ENCODE assay signal across 7 mouse cellular contexts in the genomic region with DNA sequence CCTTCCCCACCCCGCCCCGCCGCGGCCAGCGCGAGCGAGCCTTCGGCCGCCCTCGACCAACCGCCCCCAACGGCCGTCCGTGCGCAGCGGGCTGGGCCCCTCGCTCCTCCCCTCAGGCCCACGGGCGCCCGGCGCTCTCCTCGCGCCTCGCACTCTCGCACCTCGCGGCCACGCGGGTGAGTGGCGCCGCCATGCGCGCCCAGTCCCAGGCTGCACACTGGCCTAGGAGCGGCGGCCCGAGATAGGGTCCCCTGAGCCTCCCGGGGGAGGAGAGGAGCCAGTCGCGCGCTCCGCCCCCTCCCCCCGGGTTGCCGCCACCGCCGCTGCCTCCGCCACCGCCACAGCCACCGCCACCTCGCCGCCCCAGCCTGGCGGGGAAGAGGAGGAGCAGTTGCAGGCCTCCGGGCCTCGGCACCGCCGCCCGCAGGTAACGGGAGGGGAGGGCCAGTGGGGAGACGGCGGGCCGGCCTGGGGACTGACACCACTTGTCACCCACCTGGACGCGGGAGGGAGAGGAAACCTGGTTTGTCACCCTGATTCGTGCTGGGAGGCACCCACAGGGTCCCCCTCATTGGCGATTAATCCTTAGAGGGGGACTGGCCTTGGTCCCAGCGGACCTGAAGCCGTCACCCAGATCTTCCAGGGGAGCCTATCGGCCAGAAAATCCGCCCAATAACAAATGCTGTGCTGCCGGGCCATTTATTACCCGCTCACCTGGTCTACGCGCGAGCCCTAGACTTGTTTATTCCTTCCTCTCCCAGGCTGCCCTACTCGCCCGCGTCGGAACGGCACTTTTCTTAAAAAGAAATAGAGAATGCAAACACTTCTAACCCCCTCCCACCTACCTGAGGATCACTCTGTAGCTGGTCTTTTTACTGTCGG. TPM values are rescaled to one million over a fixed set of nuclear protein-coding genes. Genes with fewer than 3 reads are reported as not detected.
DNase-seq lines count a peak whose midpoint lies in the region; ATAC-seq and TF ChIP-seq lines count a peak whose summit lies in the region.

TSS of gene Zbtb44 (plus strand) at position 113 of the 882 bp plus-strand sequence.

- peak within 1 kb of the TSS; percentile 89 for H3K9ac ChIP-seq in heart, postnatal 0 days (replicated peaks; ENCODE audit: low read depth, low read length)

- TF ChIP-seq EP300 in heart, postnatal 0 days (IDR thresholded peaks at IDR 0.05; ENCODE audit: low read depth), result 0 out of 2 replicates have a peak, but pooled peaks have one; percentile 28

- H3K4me2 ChIP-seq in heart, postnatal 0 days (ENCODE audit: low read depth, low read length), result peak within 1 kb of the TSS; percentile 81

- WGBS in heart, postnatal 0 days, result under 1% methylated on average over 52 of the region's 79 CpGs

- no peak for TF ChIP-seq CTCF in G1E (IDR thresholded peaks at IDR 0.05; ENCODE audit: low read depth, low read length)
- no peak for TF ChIP-seq CTCF in heart, postnatal 0 days (IDR thresholded peaks at IDR 0.05; ENCODE audit: low read depth)

- H3K4me3 ChIP-seq in G1E (ENCODE audit: low read depth, low read length), result peak within 1 kb of the TSS; percentile 96
- peak within 1 kb of the TSS; percentile 86 for H3K4me3 ChIP-seq in heart, postnatal 0 days (ENCODE audit: low read depth, low read length)

- H3K27me3 ChIP-seq in G1E (ENCODE audit: insufficient read depth, low read length), result 0 out of 2 replicates have a peak, but pooled peaks cover under 1% of the 10 kb centered on the region
- no peaks in the 10 kb centered on the region for H3K27me3 ChIP-seq in heart, postnatal 0 days (ENCODE audit: control insufficient read depth, insufficient read depth, low read length)

- H3K36me3 ChIP-seq in G1E (replicated peaks), result peaks cover 14% of the 10 kb centered on the region
- no peaks in the 10 kb centered on the region for H3K36me3 ChIP-seq in heart, postnatal 0 days (replicated peaks; ENCODE audit: control insufficient read depth, insufficient read depth, low read length)

- DNase-seq in G1E (ENCODE audit: low spot score), result peak; percentile 71
- DNase-seq in adrenal gland, postnatal 25 days, result peak; percentile 77
- peak; percentile 23 for DNase-seq in heart, postnatal 0 days (ENCODE audit: low spot score)
- peak in 1 of 2 experiments; percentile 55 for DNase-seq in layer of hippocampus, postnatal 14 days (ENCODE audit: low spot score in 2 of 2)
- DNase-seq in lung, postnatal 14 days, result peak; percentile 30
- peak; percentile 75 for DNase-seq in right cerebral cortex, postnatal 25 days

- H3K27ac ChIP-seq in heart, postnatal 0 days (ENCODE audit: low read depth), result peak within 1 kb of the TSS; percentile 98

- no peaks in the 10 kb centered on the region for H3K9me3 ChIP-seq in G1E (replicated peaks)
- H3K9me3 ChIP-seq in heart, postnatal 0 days (replicated peaks; ENCODE audit: control insufficient read depth, low read length), result no peaks in the 10 kb centered on the region

- peaks cover 24% of the 10 kb centered on the region for H3K4me1 ChIP-seq in G1E (ENCODE audit: insufficient read depth, low read depth, low read length)
- H3K4me1 ChIP-seq in heart, postnatal 0 days (ENCODE audit: control insufficient read depth, insufficient read depth), result peaks cover 8% of the 10 kb centered on the region; the same call in 1 of the 2 replicates

- peak; percentile 26 for ATAC-seq in G1E (ENCODE audit: extremely low read depth, insufficient number of reproducible peaks, low FRiP score, poor library complexity, severe bottlenecking)
- peak; percentile 75 for ATAC-seq in erythroid progenitor cell, adult 5-6 weeks (replicated peaks; ENCODE audit: low FRiP score, poor library complexity, severe bottlenecking)
- peak; percentile 87 for ATAC-seq in heart, postnatal 0 days (ENCODE audit: insufficient read depth, low read depth)

RNA-seq across cellular contexts. Expression of gene Zbtb44, which starts in this region (rescaled TPM):
- total RNA-seq in G1E (2014; fragmentation: Nextera tagmentation), result 58.2 and 63.6 TPM in 2 replicates
- 24.7 and 27.5 TPM in 2 replicates for total RNA-seq in G1E (2017)
- 7.4 and 9.1 TPM in 2 replicates for polyA plus RNA-seq in G1E (2012)
- total RNA-seq in adrenal gland, postnatal 25 days (2021), result 58.4 and 58.6 TPM in 2 replicates
- 29.9 and 36.5 TPM in 2 replicates for total RNA-seq in erythroid progenitor cell, adult 5-6 weeks (2015; ENCODE audit: low replicate concordance)
- 18.5 and 35.1 TPM in 2 replicates for total RNA-seq in erythroid progenitor cell, adult 5-6 weeks (2017; ENCODE audit: low replicate concordance)
- 30.1 and 31.6 TPM in 2 replicates for total RNA-seq in heart, postnatal 0 days (2014; rRNA removed; ENCODE audit: low replicate concordance)
- 4.3 and 5.4 TPM in 2 replicates for polyA plus RNA-seq in heart, postnatal 0 days (2015; fragmentation: Nextera tagmentation; extraction: Ambion mirVana)
- 10 to 100 TPM; 32.5 to 35.2 TPM for total RNA-seq in layer of hippocampus, postnatal 14 days (2021)

Comparison
In these comparisons a context has a peak if more than half of its experiments do, and no peak if none do; other contexts are left out.
1. ATAC-seq: peak in every context shown above with its lines; median percentile 87 in heart, postnatal 0 days; 75 in erythroid progenitor cell, adult 5-6 weeks; 26 in G1E.